Mouse (Mus musculus) splenic B cell, adult 2 months (primary cell): ENCODE results near the gene Fibp.

Experiments
- DNase-seq: peaks from one replicate; pipeline ENCODE4 v3.0.0-alpha.2; 2011; ENCODE audit warnings: low read depth, low spot score
- H3K27me3 ChIP-seq: 2 replicates; pipeline ENCODE4 v1.6.1; 2012; ENCODE audit warnings: mild to moderate bottlenecking, low read length, moderate library complexity, mixed read lengths; ENCODE audit not compliant: control insufficient read depth, poor library complexity, insufficient read depth, severe bottlenecking
- H3K36me3 ChIP-seq: 2 replicates; pipeline ENCODE4 v1.6.1; 2012; ENCODE audit warnings: mild to moderate bottlenecking, low read length, moderate library complexity, mixed read lengths; ENCODE audit not compliant: control insufficient read depth, poor library complexity, insufficient read depth, severe bottlenecking

Gene Fibp

GRCm38 (mm10) chr19:5496052-5496370, 35.6 kb downstream of the Fibp start:
- Histone ChIP-seq H3K27me3 (no peaks in the 10 kb centered on the region), H3K36me3 (peaks cover 20% of the 10 kb centered on the region)
- no peak for DNase-seq

DNA sequence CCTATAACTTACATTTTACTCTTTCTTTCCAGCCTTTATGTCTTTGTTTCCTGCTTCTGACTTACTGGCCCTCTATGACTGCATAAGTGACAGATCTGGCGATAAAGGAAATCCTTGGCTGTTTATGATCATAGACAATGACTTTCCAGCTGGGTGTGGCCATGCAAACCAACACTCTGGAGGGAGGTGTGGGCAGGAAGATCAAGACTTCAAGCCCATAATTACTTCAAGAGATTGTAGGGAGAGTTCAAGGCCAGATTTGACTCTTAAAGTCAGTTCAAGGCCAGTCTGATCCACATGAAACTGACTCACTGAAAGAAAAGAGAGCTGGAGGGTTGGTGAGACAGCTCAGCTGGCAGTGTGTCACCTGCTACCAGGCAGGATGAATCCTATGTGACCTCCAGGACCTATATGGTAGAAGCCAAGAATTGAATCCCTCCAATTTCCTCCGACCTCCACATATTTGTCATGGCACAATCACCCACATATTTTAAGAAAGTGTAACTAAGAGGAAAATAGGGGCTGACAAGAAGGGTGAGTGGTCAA, 40.0 kb downstream of the Fibp start:
- H3K27me3 ChIP-seq: no peaks in the 10 kb centered on the region
- no peak for DNase-seq
- H3K36me3 ChIP-seq: peaks cover 6% of the 10 kb centered on the region

DNA sequence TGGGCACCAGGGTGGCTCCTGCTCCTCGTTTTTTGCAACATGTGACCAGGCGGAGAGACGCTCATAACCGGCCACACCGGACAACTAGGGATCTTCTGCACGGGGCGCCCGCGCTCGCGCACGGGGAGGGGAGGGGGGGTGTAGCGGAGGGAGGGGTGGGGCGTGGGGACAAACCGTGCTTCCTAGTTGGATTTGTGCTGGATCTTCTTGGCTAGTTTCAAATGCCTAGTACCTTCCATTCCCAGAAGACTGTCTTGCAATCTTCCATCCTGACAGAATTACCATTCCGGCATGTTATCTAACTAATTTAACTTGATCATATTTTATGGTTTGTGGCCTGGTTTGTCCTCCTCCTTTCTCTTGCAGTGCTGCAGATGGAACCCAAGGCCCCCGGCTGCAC, 43.3 kb downstream of the Fibp start, which contains the start of gene 1700020D05Rik:
Gene 1700020D05Rik, minus strand, starts transcription at position 101 of the 400 bp plus-strand sequence.
- no peaks in the 10 kb centered on the region; the same call in 1 of the 2 replicates for H3K36me3 ChIP-seq
- H3K27me3 ChIP-seq: no peaks in the 10 kb centered on the region
- DNase-seq: no peak

- Histone ChIP-seq H3K27me3 (no peaks in the 10 kb centered on the region), H3K36me3 (no peaks in the 10 kb centered on the region)
- peak; percentile 99 for DNase-seq
Measured at GRCm38 (mm10) chr19:5510031-5511026, 49.9 kb downstream of the Fibp start, which contains the start of gene Snx32. TSS of gene Snx32 (minus strand) at chr19:5510538.

GRCm38 (mm10) chr19:5511074-5511632, 50.7 kb downstream of the Fibp start:
- DNase-seq: no peak
- no peaks in the 10 kb centered on the region for H3K27me3 ChIP-seq
- H3K36me3 ChIP-seq: no peaks in the 10 kb centered on the region

GRCm38 (mm10) chr19:5512091-5513004, 51.9 kb downstream of the Fibp start:
- no peaks in the 10 kb centered on the region for H3K36me3 ChIP-seq
- DNase-seq: peak; percentile 81
- H3K27me3 ChIP-seq: no peaks in the 10 kb centered on the region

GRCm38 (mm10) chr19:5513005-5513349, 52.6 kb downstream of the Fibp start:
- no peak for DNase-seq
- no peaks in the 10 kb centered on the region for H3K27me3 ChIP-seq
- H3K36me3 ChIP-seq: no peaks in the 10 kb centered on the region
